Mouse (Mus musculus): ENCODE results near the gene Gp1bb. TPM values are rescaled to one million over a fixed set of nuclear protein-coding genes. Genes with fewer than 3 reads are reported as not detected.

Gp1bb gene
- total and polyA plus RNA-seq, 3 experiments: 0.11 to 0.20 TPM; not detected in 1

DNA sequence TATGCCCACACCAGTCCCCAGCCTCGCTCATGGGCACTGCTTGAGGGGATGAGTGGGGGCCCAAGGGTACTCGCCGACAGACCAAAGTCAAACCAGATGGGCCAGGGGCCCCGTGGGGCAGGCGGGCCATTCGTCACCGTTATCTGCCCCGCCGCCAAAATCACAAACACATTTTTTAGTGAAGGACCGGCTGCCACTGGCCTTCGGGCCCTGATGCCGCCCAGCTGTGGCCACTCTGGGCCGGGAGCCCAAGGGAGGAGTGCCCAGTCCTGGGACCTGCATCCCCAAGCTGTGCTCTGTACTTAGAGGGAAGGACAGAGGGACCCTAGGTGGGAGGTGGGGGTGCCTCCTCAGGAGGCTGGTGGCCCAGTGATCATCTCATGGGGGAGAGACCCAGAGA, 10.5 kb downstream of the Gp1bb start:
- Histone ChIP-seq H3K9me3 (replicated peaks) (no peaks in the 10 kb centered on the region), H3K36me3 (replicated peaks) (no peaks in the 10 kb centered on the region), H3K4me3 (ENCODE audit: low read depth, low read length) (no peak overlapping the region), H3K27me3 (ENCODE audit: insufficient read depth, low read length) (peaks cover 75% of the 10 kb centered on the region), H3K4me1 (ENCODE audit: insufficient read depth, low read depth, low read length) (no peaks in the 10 kb centered on the region)
- no peak for ATAC-seq (ENCODE audit: extremely low read depth, insufficient number of reproducible peaks, low FRiP score, poor library complexity, severe bottlenecking)
- TF ChIP-seq POLR2AphosphoS5 (IDR thresholded peaks at IDR 0.05; ENCODE audit: insufficient replicate concordance, low read depth, low read length) (no peak), GATA2 (IDR thresholded peaks at IDR 0.05; ENCODE audit: borderline replicate concordance, low read depth, low read length) (no peak), CTCF (IDR thresholded peaks at IDR 0.05; ENCODE audit: low read depth, low read length) (no peak), GATA1 (IDR thresholded peaks at IDR 0.05; ENCODE audit: borderline replicate concordance, low read length) (no peak), TAL1 (conservative IDR thresholded peaks at IDR 0.05; ENCODE audit: low read depth, low read length) (no peak)
- no peak for DNase-seq (ENCODE audit: low spot score)

DNA sequence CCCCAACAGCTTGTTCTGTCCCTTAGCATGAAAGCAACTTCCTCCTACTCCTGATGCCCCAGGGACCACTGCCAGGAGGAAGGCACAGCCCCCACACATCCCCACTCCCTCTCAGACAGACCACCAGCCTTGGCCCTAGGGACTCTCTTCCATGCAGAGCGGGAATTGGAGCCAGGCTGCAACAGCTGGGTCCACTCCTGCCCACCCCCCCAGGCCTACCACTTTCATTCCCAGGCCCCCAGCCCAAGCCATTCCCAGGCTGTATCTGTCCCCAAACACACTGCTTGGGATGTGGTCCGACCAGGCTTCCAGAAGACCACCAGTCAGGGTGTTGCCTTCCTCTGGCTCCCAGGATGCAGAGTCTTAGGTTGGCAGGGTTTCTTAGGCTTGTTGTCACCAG, 13.1 kb downstream of the Gp1bb start:
- no peaks in the 10 kb centered on the region for H3K36me3 ChIP-seq (replicated peaks)
- ATAC-seq (ENCODE audit: extremely low read depth, insufficient number of reproducible peaks, low FRiP score, poor library complexity, severe bottlenecking) (no peak), DNase-seq (ENCODE audit: low spot score) (no peak)
- no peak for TF ChIP-seq CTCF (IDR thresholded peaks at IDR 0.05; ENCODE audit: low read depth, low read length)
- no peak for TF ChIP-seq POLR2AphosphoS5 (IDR thresholded peaks at IDR 0.05; ENCODE audit: insufficient replicate concordance, low read depth, low read length)
- no peak for TF ChIP-seq TAL1 (conservative IDR thresholded peaks at IDR 0.05; ENCODE audit: low read depth, low read length)
- no peak for TF ChIP-seq GATA1 (IDR thresholded peaks at IDR 0.05; ENCODE audit: borderline replicate concordance, low read length)
- no peak for TF ChIP-seq GATA2 (IDR thresholded peaks at IDR 0.05; ENCODE audit: borderline replicate concordance, low read depth, low read length)
- no peaks in the 10 kb centered on the region for H3K9me3 ChIP-seq (replicated peaks)
- H3K4me1 ChIP-seq (ENCODE audit: insufficient read depth, low read depth, low read length): no peaks in the 10 kb centered on the region
- peaks cover 70% of the 10 kb centered on the region for H3K27me3 ChIP-seq (ENCODE audit: insufficient read depth, low read length)
- no peak overlapping the region for H3K4me3 ChIP-seq (ENCODE audit: low read depth, low read length)

DNA sequence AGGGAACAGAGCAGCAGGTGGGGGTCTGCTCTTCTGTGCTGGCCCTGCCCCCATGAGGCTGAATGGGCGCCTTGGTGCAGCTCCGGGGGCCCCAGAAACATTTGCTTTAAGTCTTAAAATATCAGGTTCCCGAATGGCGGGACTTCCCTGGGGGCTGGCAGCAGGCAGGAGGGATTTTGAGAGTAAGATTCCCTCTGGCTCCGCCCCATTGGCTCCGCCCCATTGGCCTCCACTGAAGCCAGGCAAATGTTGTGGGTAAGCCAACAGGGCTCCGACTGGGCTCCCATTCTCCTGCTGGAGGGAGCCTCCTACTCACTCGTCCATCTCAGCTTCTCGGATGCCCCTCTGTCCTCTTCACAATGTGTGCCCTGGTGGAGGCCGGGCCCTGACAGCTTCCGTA, 14.0 kb downstream of the Gp1bb start:
- no peak for TF ChIP-seq GATA2 (IDR thresholded peaks at IDR 0.05; ENCODE audit: borderline replicate concordance, low read depth, low read length)
- TF ChIP-seq CTCF (IDR thresholded peaks at IDR 0.05; ENCODE audit: low read depth, low read length): no peak
- TF ChIP-seq TAL1 (conservative IDR thresholded peaks at IDR 0.05; ENCODE audit: low read depth, low read length): no peak
- TF ChIP-seq GATA1 (IDR thresholded peaks at IDR 0.05; ENCODE audit: borderline replicate concordance, low read length): no peak
- TF ChIP-seq POLR2AphosphoS5 (IDR thresholded peaks at IDR 0.05; ENCODE audit: insufficient replicate concordance, low read depth, low read length): no peak
- no peak for DNase-seq (ENCODE audit: low spot score)
- H3K9me3 ChIP-seq (replicated peaks): no peaks in the 10 kb centered on the region
- ATAC-seq (ENCODE audit: extremely low read depth, insufficient number of reproducible peaks, low FRiP score, poor library complexity, severe bottlenecking): no peak
- H3K27me3 ChIP-seq (ENCODE audit: insufficient read depth, low read length): peaks cover 67% of the 10 kb centered on the region
- no peak overlapping the region for H3K4me3 ChIP-seq (ENCODE audit: low read depth, low read length)
- no peaks in the 10 kb centered on the region for H3K36me3 ChIP-seq (replicated peaks)
- no peaks in the 10 kb centered on the region for H3K4me1 ChIP-seq (ENCODE audit: insufficient read depth, low read depth, low read length)

DNA sequence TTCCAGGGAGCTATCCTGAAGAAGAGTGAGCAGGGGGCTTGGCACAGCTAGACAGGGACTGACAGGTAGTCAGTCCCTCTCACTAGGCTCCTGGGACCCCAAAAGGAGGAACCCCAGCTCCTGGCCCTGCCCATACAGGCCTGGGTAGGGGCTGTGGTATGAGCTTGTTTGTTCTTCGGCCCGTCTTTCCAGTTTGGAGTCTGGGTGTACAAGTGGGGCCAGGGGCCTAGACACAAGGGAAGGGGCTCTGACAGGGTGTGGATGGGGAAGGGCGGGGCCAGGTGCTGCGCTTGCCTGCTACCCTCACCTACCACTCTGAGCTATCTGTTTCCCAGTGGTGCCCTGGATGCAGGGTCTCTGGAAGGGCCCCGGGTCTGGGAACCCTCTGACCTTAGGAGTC, 16.5 kb downstream of the Gp1bb start:
- no peak for TF ChIP-seq CTCF (IDR thresholded peaks at IDR 0.05; ENCODE audit: low read depth, low read length)
- no peak for TF ChIP-seq GATA1 (IDR thresholded peaks at IDR 0.05; ENCODE audit: borderline replicate concordance, low read length)
- no peak for TF ChIP-seq GATA2 (IDR thresholded peaks at IDR 0.05; ENCODE audit: borderline replicate concordance, low read depth, low read length)
- TF ChIP-seq POLR2AphosphoS5 (IDR thresholded peaks at IDR 0.05; ENCODE audit: insufficient replicate concordance, low read depth, low read length): no peak
- no peak for TF ChIP-seq TAL1 (conservative IDR thresholded peaks at IDR 0.05; ENCODE audit: low read depth, low read length)
- no peaks in the 10 kb centered on the region for H3K9me3 ChIP-seq (replicated peaks)
- H3K27me3 ChIP-seq (ENCODE audit: insufficient read depth, low read length): peaks cover 48% of the 10 kb centered on the region
- no peaks in the 10 kb centered on the region for H3K4me1 ChIP-seq (ENCODE audit: insufficient read depth, low read depth, low read length)
- ATAC-seq (ENCODE audit: extremely low read depth, insufficient number of reproducible peaks, low FRiP score, poor library complexity, severe bottlenecking) (no peak), DNase-seq (ENCODE audit: low spot score) (no peak)
- H3K36me3 ChIP-seq (replicated peaks): no peaks in the 10 kb centered on the region
- no peak overlapping the region for H3K4me3 ChIP-seq (ENCODE audit: low read depth, low read length)

DNA sequence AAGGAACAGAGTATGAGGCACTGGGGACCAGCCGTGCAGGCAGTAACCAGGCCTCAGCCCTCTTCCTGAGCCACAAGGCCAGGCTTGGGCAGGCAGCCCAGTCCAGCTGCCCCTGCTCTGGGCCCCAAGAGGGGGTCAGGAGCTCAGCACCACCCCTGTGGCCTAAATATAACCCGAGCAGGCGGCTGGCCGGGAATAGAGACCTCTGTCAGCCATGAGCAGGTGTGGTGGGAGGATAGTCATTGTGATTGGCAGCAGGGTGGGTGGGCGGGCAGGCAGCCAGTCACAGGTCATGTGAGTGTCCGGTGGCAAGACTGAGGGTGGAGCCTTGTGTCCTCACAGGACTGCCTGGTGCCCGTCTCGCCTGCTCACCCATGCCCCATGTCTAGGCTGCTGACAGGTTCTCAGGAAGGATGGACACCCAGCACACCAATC, 17.9 kb downstream of the Gp1bb start:
- no peak for ATAC-seq (ENCODE audit: extremely low read depth, insufficient number of reproducible peaks, low FRiP score, poor library complexity, severe bottlenecking)
- no peak for DNase-seq (ENCODE audit: low spot score)
- Histone ChIP-seq H3K36me3 (replicated peaks) (no peaks in the 10 kb centered on the region), H3K27me3 (ENCODE audit: insufficient read depth, low read length) (peaks cover 38% of the 10 kb centered on the region), H3K4me1 (ENCODE audit: insufficient read depth, low read depth, low read length) (no peaks in the 10 kb centered on the region), H3K4me3 (ENCODE audit: low read depth, low read length) (no peak overlapping the region), H3K9me3 (replicated peaks) (no peaks in the 10 kb centered on the region)
- TF ChIP-seq GATA1 (IDR thresholded peaks at IDR 0.05; ENCODE audit: borderline replicate concordance, low read length): no peak
- TF ChIP-seq TAL1 (conservative IDR thresholded peaks at IDR 0.05; ENCODE audit: low read depth, low read length): no peak
- no peak for TF ChIP-seq POLR2AphosphoS5 (IDR thresholded peaks at IDR 0.05; ENCODE audit: insufficient replicate concordance, low read depth, low read length)
- no peak for TF ChIP-seq CTCF (IDR thresholded peaks at IDR 0.05; ENCODE audit: low read depth, low read length)
- no peak for TF ChIP-seq GATA2 (IDR thresholded peaks at IDR 0.05; ENCODE audit: borderline replicate concordance, low read depth, low read length)

DNA sequence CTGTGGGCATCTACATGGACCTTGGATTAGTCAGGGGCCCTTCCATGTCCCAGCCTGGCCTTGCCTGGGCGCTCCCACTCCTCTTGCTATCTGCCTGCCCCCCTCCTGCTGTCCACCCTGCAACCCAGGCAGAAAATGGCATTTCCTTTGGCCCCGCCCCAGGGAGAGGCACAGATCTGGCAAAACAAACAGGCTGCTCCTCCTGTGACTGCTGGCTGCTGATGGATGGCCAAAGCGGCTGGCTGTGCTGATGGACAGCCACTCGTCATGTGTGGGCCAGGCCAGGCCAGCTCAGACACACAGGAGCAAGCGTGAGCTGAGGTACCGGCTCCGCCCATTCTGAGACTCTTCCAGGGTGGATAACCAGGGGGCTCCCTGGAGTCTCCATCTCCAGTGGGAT, 20.8 kb downstream of the Gp1bb start:
- no peak for TF ChIP-seq TAL1 (conservative IDR thresholded peaks at IDR 0.05; ENCODE audit: low read depth, low read length)
- no peak for TF ChIP-seq CTCF (IDR thresholded peaks at IDR 0.05; ENCODE audit: low read depth, low read length)
- no peak for TF ChIP-seq GATA2 (IDR thresholded peaks at IDR 0.05; ENCODE audit: borderline replicate concordance, low read depth, low read length)
- TF ChIP-seq GATA1 (IDR thresholded peaks at IDR 0.05; ENCODE audit: borderline replicate concordance, low read length): no peak
- TF ChIP-seq POLR2AphosphoS5 (IDR thresholded peaks at IDR 0.05; ENCODE audit: insufficient replicate concordance, low read depth, low read length): no peak
- H3K9me3 ChIP-seq (replicated peaks): no peaks in the 10 kb centered on the region
- H3K36me3 ChIP-seq (replicated peaks): no peaks in the 10 kb centered on the region
- no peak for ATAC-seq (ENCODE audit: extremely low read depth, insufficient number of reproducible peaks, low FRiP score, poor library complexity, severe bottlenecking)
- peaks cover 30% of the 10 kb centered on the region for H3K27me3 ChIP-seq (ENCODE audit: insufficient read depth, low read length)
- no peak overlapping the region for H3K4me3 ChIP-seq (ENCODE audit: low read depth, low read length)
- DNase-seq (ENCODE audit: low spot score): no peak
- no peaks in the 10 kb centered on the region for H3K4me1 ChIP-seq (ENCODE audit: insufficient read depth, low read depth, low read length)
